Mouse (Mus musculus) lung, adult 2 months (tissue): ENCODE measurements around the gene Rgma. TPM values are rescaled to one million over a fixed set of nuclear protein-coding genes. Genes with fewer than 3 reads are reported as not detected.

Experiments used
- DNase-seq: peaks from one replicate; pipeline ENCODE4 v3.0.0; 2022
- H3K4me1 ChIP-seq: fragments of 200-500 bp; 2 replicates; pipeline ENCODE4 v1.6.1; 2011; ENCODE audit warnings: low read length; ENCODE audit not compliant: control insufficient read depth, insufficient read depth
- H3K4me3 ChIP-seq: fragments of 200-500 bp; replicated peaks from 2 replicates; pipeline ENCODE3; 2011; ENCODE audit warnings: low read depth, mild to moderate bottlenecking, control low read depth, low read length; ENCODE audit errors: extremely low read depth
- CTCF ChIP-seq: fragments of 200-500 bp; IDR thresholded peaks from 2 replicates; pipeline ENCODE4 v1.5.1; 2011; ENCODE audit warnings: mild to moderate bottlenecking, low read length, control low read depth; ENCODE audit not compliant: insufficient read depth
- POLR2A ChIP-seq: fragments of 200-500 bp; IDR thresholded peaks from 2 replicates; pipeline ENCODE4 v1.6.1; 2011; ENCODE audit warnings: low read depth, mild to moderate bottlenecking, control low read depth, low read length, borderline replicate concordance; ENCODE audit errors: extremely low read depth
- WGBS: fragments of 180-500 bp; shearing (Covaris S2); methylation state at CpG from one replicate; pipeline ENCODE4 v1.1.7; 2018; 5-methylcytosine and 5-hydroxymethylcytosine counted together
- polyA plus RNA-seq: library from polyadenylated mRNA; depleted of rRNA; stranded (reverse); fragments of >200 nt; gene quantifications from 2 replicates; pipeline ENCODE4 v1.2.3, GENCODE M21; 2012

The Rgma gene
- polyA plus RNA-seq, 1 experiment = 27.5 TPM

- TF ChIP-seq CTCF (no peak), POLR2A (no peak)
- Histone ChIP-seq H3K4me1 (no peaks in the 10 kb centered on the region), H3K4me3 (no peak overlapping the region)
- no peak for DNase-seq
- WGBS = 82% methylated on average over 10 of the region's 10 CpGs
These were observed 7.4 kb upstream of the Rgma start for GRCm38 (mm10) chr7:73367681-73368464.

- no peak overlapping the region for H3K4me3 ChIP-seq
- no peak for TF ChIP-seq POLR2A
- no peak for TF ChIP-seq CTCF
- no peak for DNase-seq
- H3K4me1 ChIP-seq = no peaks in the 10 kb centered on the region
- WGBS = 67% methylated on average over 4 of the region's 4 CpGs
These were observed 5.3 kb upstream of the Rgma start for GRCm38 (mm10) chr7:73369992-73370391.

- WGBS = 48% methylated on average over 10 of the region's 10 CpGs
- TF ChIP-seq CTCF = no peak
- no peak for TF ChIP-seq POLR2A
- 0 out of 2 replicates have a peak, but pooled peaks cover 2% of the 10 kb centered on the region for H3K4me1 ChIP-seq
These were observed 3.6 kb upstream of the Rgma start for GRCm38 (mm10) chr7:73371587-73372321.

GRCm38 (mm10) chr7:73372352-73372970 lies 2.8 kb upstream of the Rgma start:
- TF ChIP-seq POLR2A = no peak
- WGBS = 2% methylated on average over 29 of the region's 29 CpGs

More at GRCm38 (mm10) chr7:73371587-73372321, 3.6 kb upstream of the Rgma start:
- DNase-seq = no peak
- H3K4me3 ChIP-seq = no peak overlapping the region

GRCm38 (mm10) chr7:73374727-73375126 lies 582 bp upstream of the Rgma start:
- 8% methylated on average over 14 of the region's 14 CpGs for WGBS
- peak; percentile 15 for DNase-seq
- Histone ChIP-seq H3K4me3 (no peak overlapping the region), H3K4me1 (0 out of 2 replicates have a peak, but pooled peaks cover 2% of the 10 kb centered on the region)
- TF ChIP-seq POLR2A (no peak), CTCF (no peak)

More at GRCm38 (mm10) chr7:73372352-73372970, 2.8 kb upstream of the Rgma start:
- Histone ChIP-seq H3K4me1 (0 out of 2 replicates have a peak, but pooled peaks cover 2% of the 10 kb centered on the region), H3K4me3 (no peak overlapping the region)
- DNase-seq = peak; percentile 82

GRCm38 (mm10) chr7:73376101-73377001 lies 1.0 kb downstream of the Rgma start:
- peak; percentile 47 for DNase-seq
- WGBS = under 1% methylated on average over 39 of the region's 39 CpGs
- TF ChIP-seq CTCF = peak; percentile 36
- no peak for TF ChIP-seq POLR2A
- peak overlapping the region; percentile 21 for H3K4me3 ChIP-seq
- 0 out of 2 replicates have a peak, but pooled peaks cover 2% of the 10 kb centered on the region for H3K4me1 ChIP-seq

GRCm38 (mm10) chr7:73377307-73377706 lies 2.0 kb downstream of the Rgma start:
- 0 out of 2 replicates have a peak, but pooled peaks cover 2% of the 10 kb centered on the region for H3K4me1 ChIP-seq
- no peak for TF ChIP-seq POLR2A
- whole genome bisulfite sequencing = 61% methylated on average over 12 of the region's 12 CpGs
- no peak overlapping the region for H3K4me3 ChIP-seq
- no peak for DNase-seq

- 71% methylated on average over 6 of the region's 6 CpGs for WGBS
- no peak for TF ChIP-seq POLR2A
- no peak for TF ChIP-seq CTCF
- H3K4me3 ChIP-seq = no peak overlapping the region
These were observed 2.7 kb downstream of the Rgma start for GRCm38 (mm10) chr7:73378034-73378433.

More at GRCm38 (mm10) chr7:73378034-73378433, 2.7 kb downstream of the Rgma start:
- 0 out of 2 replicates have a peak, but pooled peaks cover 2% of the 10 kb centered on the region for H3K4me1 ChIP-seq
- DNase-seq = no peak
